18 mouse cellular contexts compared by ENCODE assay signal in the genomic region with DNA sequence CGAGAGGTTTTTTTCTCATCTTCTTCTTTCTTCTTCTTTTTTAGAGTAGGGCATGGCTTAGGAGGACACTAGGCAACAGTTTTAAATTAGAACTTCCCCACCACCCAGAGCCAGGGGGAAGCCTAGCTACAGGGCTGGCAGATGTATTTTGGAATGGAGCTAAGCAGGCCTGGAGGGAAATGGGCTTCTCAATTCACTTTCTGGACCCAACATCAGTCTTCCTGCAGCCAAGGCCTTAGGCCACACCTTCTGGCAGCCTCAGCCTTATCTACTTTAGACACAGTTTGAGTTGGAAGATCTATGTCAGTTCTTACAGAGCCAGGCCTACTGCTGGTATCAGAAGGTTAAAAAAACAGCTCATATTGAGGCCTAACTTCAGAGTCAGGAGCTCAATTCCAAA. TPM values are rescaled to one million over a fixed set of nuclear protein-coding genes. Genes with fewer than 3 reads are reported as not detected.
DNase-seq lines count a peak whose midpoint lies in the region; ATAC-seq and TF ChIP-seq lines count a peak whose summit lies in the region.
"Had no signal": no experiment of that assay in that cellular context is flagged by ENCODE, and none has a peak within 500 bp of the region (broad histone marks: within the 10 kb centered on the region; RNA-seq: fewer than 3 reads in every experiment).

No protein-coding gene starts in this region.

- WGBS in liver, embryonic 11.5 days = 56% methylated on average over 1 of the region's 1 CpGs
- 42% methylated on average over 1 of the region's 1 CpGs for WGBS in liver, postnatal 0 days (ENCODE audit: insufficient replicate concordance)
- 59% methylated on average over 1 of the region's 1 CpGs for WGBS in hindbrain, postnatal 0 days
- 41% methylated on average over 1 of the region's 1 CpGs for WGBS in neural tube, embryonic 15.5 days

- peaks cover 2% of the 10 kb centered on the region; the same call in 1 of the 2 replicates for H3K4me1 ChIP-seq in liver, embryonic 11.5 days (replicated peaks; ENCODE audit: control insufficient read depth, insufficient read depth, low read length)
- no peaks in the 10 kb centered on the region for H3K4me1 ChIP-seq in liver, postnatal 0 days (ENCODE audit: insufficient read depth)
- no peaks in the 10 kb centered on the region; the same call in 1 of the 2 replicates for H3K4me1 ChIP-seq in hindbrain, postnatal 0 days (ENCODE audit: insufficient read depth, low read length)
- H3K4me1 ChIP-seq in neural tube, embryonic 15.5 days = peaks cover 22% of the 10 kb centered on the region

- H3K9me3 ChIP-seq in liver, embryonic 11.5 days (ENCODE audit: control insufficient read depth, low read length) = no peaks in the 10 kb centered on the region
- no peaks in the 10 kb centered on the region for H3K9me3 ChIP-seq in liver, postnatal 0 days (ENCODE audit: low read length)
- H3K9me3 ChIP-seq in hindbrain, postnatal 0 days (ENCODE audit: low read length) = no peaks in the 10 kb centered on the region
- H3K9me3 ChIP-seq in neural tube, embryonic 15.5 days (replicated peaks) = no peaks in the 10 kb centered on the region
- H3K9me3 ChIP-seq: embryonic facial prominence, embryonic 15.5 days; kidney, embryonic 15.5 days; limb, embryonic 10.5 days had no signal

- no peak for DNase-seq in liver, embryonic 11.5 days (ENCODE audit: low spot score)
- DNase-seq in liver, postnatal 0 days = no peak
- peak; percentile 64 for DNase-seq in gastrocnemius, adult 2 months
- no peak for DNase-seq in hindbrain, postnatal 0 days (ENCODE audit: low spot score)
- no peak for DNase-seq in heart, adult 11 months
- no peak for DNase-seq in right cerebral cortex, adult 18-20 months
- DNase-seq: cerebellum, postnatal 14 days; forebrain, postnatal 0 days; heart, postnatal 4 days; lung, embryonic 14.5 days; right cerebral cortex, postnatal 25 days had no signal

- 0 out of 2 replicates have a peak, but pooled peaks cover 5% of the 10 kb centered on the region for H3K27me3 ChIP-seq in liver, embryonic 11.5 days (replicated peaks; ENCODE audit: control insufficient read depth, insufficient read depth, low read length)
- H3K27me3 ChIP-seq in liver, postnatal 0 days (ENCODE audit: insufficient read depth, low read length) = no peaks in the 10 kb centered on the region
- no peaks in the 10 kb centered on the region for H3K27me3 ChIP-seq in hindbrain, postnatal 0 days (ENCODE audit: insufficient read depth, low read length)
- H3K27me3 ChIP-seq in neural tube, embryonic 15.5 days (replicated peaks) = no peaks in the 10 kb centered on the region

- H3K4me3 ChIP-seq in liver, embryonic 11.5 days (ENCODE audit: low read depth, low read length) = no peak overlapping the region
- H3K4me3 ChIP-seq in liver, postnatal 0 days (ENCODE audit: low read depth, low read length) = no peak overlapping the region
- no peak overlapping the region; the same call in 1 of the 2 replicates for H3K4me3 ChIP-seq in gastrocnemius, adult 2 months
- no peak overlapping the region for H3K4me3 ChIP-seq in hindbrain, postnatal 0 days (ENCODE audit: low read length)
- H3K4me3 ChIP-seq in neural tube, embryonic 15.5 days (replicated peaks) = no peak overlapping the region

- intact Hi-C loops in gastrocnemius, adult 2 months (cut with DNase I) = loop anchor here (5.0 kb wide), 1 partner anchor 37 kb away; no protein-coding TSS in a partner anchor

- ATAC-seq in liver, embryonic 11.5 days (replicated peaks; ENCODE audit: low FRiP score) = peak; percentile 41; the same call in 1 of the 2 replicates
- ATAC-seq in liver, postnatal 0 days = no peak
- peak; percentile 37; the same call in 1 of the 2 replicates for ATAC-seq in hindbrain, postnatal 0 days
- no peak for ATAC-seq in neural tube, embryonic 15.5 days (ENCODE audit: low FRiP score)

- TF ChIP-seq EP300 in liver, postnatal 0 days (IDR thresholded peaks at IDR 0.05; ENCODE audit: low read depth) = no peak

- H3K4me2 ChIP-seq in liver, embryonic 11.5 days = no peak overlapping the region; the same call in 1 of the 2 replicates
- H3K4me2 ChIP-seq in liver, postnatal 0 days (ENCODE audit: low read depth, low read length) = no peak overlapping the region
- H3K4me2 ChIP-seq in hindbrain, postnatal 0 days (ENCODE audit: low read depth, low read length) = no peak overlapping the region
- no peak overlapping the region for H3K4me2 ChIP-seq in neural tube, embryonic 15.5 days

- H3K36me3 ChIP-seq in liver, embryonic 11.5 days (ENCODE audit: control insufficient read depth, insufficient read depth, low read length) = no peaks in the 10 kb centered on the region
- no peaks in the 10 kb centered on the region for H3K36me3 ChIP-seq in liver, postnatal 0 days (replicated peaks; ENCODE audit: insufficient read depth, low read length)
- H3K36me3 ChIP-seq in hindbrain, postnatal 0 days (ENCODE audit: insufficient read depth, low read length) = no peaks in the 10 kb centered on the region
- H3K36me3 ChIP-seq in neural tube, embryonic 15.5 days = no peaks in the 10 kb centered on the region
- H3K36me3 ChIP-seq: embryonic facial prominence, embryonic 15.5 days; kidney, embryonic 15.5 days; limb, embryonic 10.5 days had no signal

- no peak overlapping the region for H3K27ac ChIP-seq in liver, embryonic 11.5 days (ENCODE audit: low read depth, low read length)
- H3K27ac ChIP-seq in liver, postnatal 0 days (ENCODE audit: low read depth) = no peak overlapping the region
- peak overlapping the region; percentile 24 for H3K27ac ChIP-seq in gastrocnemius, adult 2 months
- H3K27ac ChIP-seq in hindbrain, postnatal 0 days = no peak overlapping the region
- peak overlapping the region; percentile 33 for H3K27ac ChIP-seq in neural tube, embryonic 15.5 days (replicated peaks)
- H3K27ac ChIP-seq: embryonic facial prominence, embryonic 15.5 days; kidney, embryonic 15.5 days had no signal

- no peak overlapping the region for H3K9ac ChIP-seq in liver, embryonic 11.5 days (ENCODE audit: low read depth, low read length)
- H3K9ac ChIP-seq in liver, postnatal 0 days (replicated peaks) = no peak overlapping the region
- no peak overlapping the region for H3K9ac ChIP-seq in hindbrain, postnatal 0 days (replicated peaks; ENCODE audit: low read length)
- no peak overlapping the region for H3K9ac ChIP-seq in neural tube, embryonic 15.5 days (replicated peaks)
- H3K9ac ChIP-seq: embryonic facial prominence, embryonic 15.5 days; forebrain, postnatal 0 days; kidney, embryonic 15.5 days; lung, embryonic 14.5 days had no signal

- TF ChIP-seq CTCF in liver, postnatal 0 days (IDR thresholded peaks at IDR 0.05; ENCODE audit: low read depth) = no peak
- no peak; the same call in 1 of the 2 replicates for TF ChIP-seq CTCF in gastrocnemius, adult 2 months (IDR thresholded peaks at IDR 0.05)
- no peak for TF ChIP-seq CTCF in hindbrain, postnatal 0 days (IDR thresholded peaks at IDR 0.05; ENCODE audit: low read depth)

RNA-seq across cellular contexts. Expression of a gene that starts 42.5 kb away (rescaled TPM):
- polyA plus RNA-seq in liver, embryonic 11.5 days (2014; fragmentation: Nextera tagmentation; extraction: Ambion mirVana) = 0.57 and 1.1 TPM in 2 replicates
- polyA plus RNA-seq in liver, postnatal 0 days (2015; fragmentation: Nextera tagmentation; extraction: Ambion mirVana) = not detected in 2 replicates
- total RNA-seq in gastrocnemius, adult 2 months (2021) = 10 to 100 TPM in 1 of 2 experiments, 1 to 10 TPM in 1; 7.0 to 10.2 TPM
- total RNA-seq in hindbrain, postnatal 0 days (2014; rRNA removed) = 13.0 and 13.2 TPM in 2 replicates
- 6.3 and 6.9 TPM in 2 replicates for polyA plus RNA-seq in hindbrain, postnatal 0 days (2015; fragmentation: Nextera tagmentation; extraction: Ambion mirVana)
- 1.0 and 1.2 TPM in 2 replicates for polyA plus RNA-seq in neural tube, embryonic 15.5 days (2015; fragmentation: Nextera tagmentation; extraction: Ambion mirVana)
- total RNA-seq: heart, postnatal 4 days; megakaryocyte, adult 5-6 weeks; neutrophil, adult 5-6 weeks had no signal
- polyA plus RNA-seq: heart, embryonic 11.5 days; lung, embryonic 14.5 days had no signal

Comparison
In these comparisons a context has a peak if more than half of its experiments do, and no peak if none do; other contexts are left out.
1. ATAC-seq: peak in liver, embryonic 11.5 days (single experiment) and hindbrain, postnatal 0 days (single experiment); none in liver, postnatal 0 days (single experiment) and neural tube, embryonic 15.5 days (single experiment).
2. H3K27ac ChIP-seq: peak in gastrocnemius, adult 2 months (single experiment) and neural tube, embryonic 15.5 days (single experiment); none in liver, embryonic 11.5 days (single experiment), liver, postnatal 0 days (single experiment) and hindbrain, postnatal 0 days (single experiment).